Comparison of ENCODE assay signal across 8 mouse cellular contexts in genomic region chr4:137448197-137448596, GRCm38 (mm10). TPM values are rescaled to one million over a fixed set of nuclear protein-coding genes. Genes with fewer than 3 reads are reported as not detected.
A peak's percentile ranks its signal among the peaks of the same experiment; 100 is the strongest.
DNase-seq lines count a peak whose midpoint lies in the region; ATAC-seq and TF ChIP-seq lines count a peak whose summit lies in the region.

No protein-coding gene starts in this region.

- CTCF ChIA-PET in Patski (lab: Charles Lee): no interaction called here

- ATAC-seq in Patski: peak; percentile 63
- ATAC-seq in heart, embryonic 15.5 days (replicated peaks; ENCODE audit: insufficient number of reproducible peaks, insufficient read depth, low FRiP score, low read depth): peak; percentile 65
- ATAC-seq in stomach, embryonic 16.5 days (ENCODE audit: insufficient read depth, low FRiP score): peak; percentile 62

- POLR2A ChIA-PET in Patski (lab: Charles Lee): interaction anchor here (1.5 kb wide), 1 partner anchor 20 kb away, joined by 4 read pairs; no protein-coding TSS in a partner anchor

- no peak overlapping the region for H3K4me3 ChIP-seq in heart, embryonic 15.5 days
- H3K4me3 ChIP-seq in stomach, embryonic 16.5 days (replicated peaks; ENCODE audit: low read length): no peak overlapping the region
- H3K4me3 ChIP-seq in lung, adult 2 months (replicated peaks; ENCODE audit: extremely low read depth, low read depth, low read length): no peak overlapping the region

- peak overlapping the region; percentile 16 for H3K4me2 ChIP-seq in heart, embryonic 15.5 days
- H3K4me2 ChIP-seq in stomach, embryonic 16.5 days (ENCODE audit: low read depth, low read length): peak overlapping the region; percentile 12; the same call in 1 of the 2 replicates

- no peaks in the 10 kb centered on the region for H3K27me3 ChIP-seq in Patski
- no peaks in the 10 kb centered on the region for H3K27me3 ChIP-seq in heart, embryonic 15.5 days
- no peaks in the 10 kb centered on the region for H3K27me3 ChIP-seq in stomach, embryonic 16.5 days (ENCODE audit: control insufficient read depth, insufficient read depth, low read length)

- WGBS in heart, embryonic 15.5 days: 19% methylated on average over 6 of the region's 6 CpGs
- WGBS in stomach, embryonic 16.5 days: 38% methylated on average over 6 of the region's 6 CpGs
- WGBS in lung, adult 2 months: 29% methylated on average over 6 of the region's 6 CpGs

- TF ChIP-seq POLR2A in lung, adult 2 months (IDR thresholded peaks at IDR 0.05; ENCODE audit: borderline replicate concordance, extremely low read depth, low read depth, low read length): no peak

- TF ChIP-seq CTCF in Patski (IDR thresholded peaks at IDR 0.05): no peak
- TF ChIP-seq CTCF in lung, adult 2 months (IDR thresholded peaks at IDR 0.05; ENCODE audit: insufficient read depth, low read length): no peak

- peaks cover 22% of the 10 kb centered on the region for H3K4me1 ChIP-seq in heart, embryonic 15.5 days (replicated peaks)
- H3K4me1 ChIP-seq in stomach, embryonic 16.5 days (ENCODE audit: control insufficient read depth, insufficient read depth, low read length): peaks cover 22% of the 10 kb centered on the region
- no peaks in the 10 kb centered on the region; the same call in 1 of the 2 replicates for H3K4me1 ChIP-seq in lung, adult 2 months (ENCODE audit: control insufficient read depth, insufficient read depth, low read length)

- peak overlapping the region; percentile 76 for H3K27ac ChIP-seq in heart, embryonic 15.5 days
- H3K27ac ChIP-seq in stomach, embryonic 16.5 days (ENCODE audit: low read length): peak overlapping the region; percentile 78

- peak; percentile 24 for DNase-seq in kidney, adult 9 months
- DNase-seq in kidney, adult 8-10 months: no peak
- peak; percentile 91 for DNase-seq in 3T3-L1 (ENCODE audit: low read depth, low spot score)
- DNase-seq in Patski (ENCODE audit: low read depth, low spot score): peak; percentile 94
- no peak for DNase-seq in lung, adult 2 months
- no peak for DNase-seq in lung, postnatal 36 days

- in situ Hi-C loops in Patski (cut with MboI; ENCODE audit: low pct_unique_long_range_greater_than_20kb): loop anchor here (10.0 to 25.0 kb wide), 2 partner anchors 53 to 89 kb away; no protein-coding TSS in a partner anchor

- no peaks in the 10 kb centered on the region for H3K36me3 ChIP-seq in heart, embryonic 15.5 days
- H3K36me3 ChIP-seq in stomach, embryonic 16.5 days (ENCODE audit: control insufficient read depth, insufficient read depth, low read length): no peaks in the 10 kb centered on the region

- 0 out of 2 replicates have a peak overlapping the region, but pooled peaks have one; percentile 14 for H3K9ac ChIP-seq in heart, embryonic 15.5 days
- H3K9ac ChIP-seq in stomach, embryonic 16.5 days (ENCODE audit: low read length): peak overlapping the region; percentile 52

- no peaks in the 10 kb centered on the region for H3K9me3 ChIP-seq in heart, embryonic 15.5 days (replicated peaks)
- no peaks in the 10 kb centered on the region for H3K9me3 ChIP-seq in stomach, embryonic 16.5 days (replicated peaks; ENCODE audit: control insufficient read depth, low read length)

RNA-seq across cellular contexts. Expression of gene 1700013G24Rik, which starts 4.9 kb away (rescaled TPM):
- not detected for polyA plus RNA-seq in Patski (2021)
- not detected in 2 replicates for polyA plus RNA-seq in heart, embryonic 15.5 days (2015; fragmentation: Nextera tagmentation; extraction: Ambion mirVana)
- polyA plus RNA-seq in stomach, embryonic 16.5 days (2015; fragmentation: Nextera tagmentation; extraction: Ambion mirVana): not detected in 2 replicates
- polyA plus RNA-seq in lung, adult 2 months (2012; rRNA removed): 0.15 TPM in 1 of 2 replicates, not detected in the other

RNA-seq across cellular contexts. Expression of gene Cela3b, which starts 17.9 kb away (rescaled TPM):
- polyA plus RNA-seq in Patski (2021): not detected
- polyA plus RNA-seq in heart, embryonic 15.5 days (2015; fragmentation: Nextera tagmentation; extraction: Ambion mirVana): not detected in 2 replicates
- polyA plus RNA-seq in stomach, embryonic 16.5 days (2015; fragmentation: Nextera tagmentation; extraction: Ambion mirVana): 406 and 529 TPM in 2 replicates
- polyA plus RNA-seq in lung, adult 2 months (2012; rRNA removed): 0.57 and 12.5 TPM in 2 replicates

RNA-seq across cellular contexts. Expression of gene Hspg2, which starts 20.4 kb away (rescaled TPM):
- polyA plus RNA-seq in Patski (2021): 133 TPM
- 41.3 and 56.3 TPM in 2 replicates for polyA plus RNA-seq in heart, embryonic 15.5 days (2015; fragmentation: Nextera tagmentation; extraction: Ambion mirVana)
- polyA plus RNA-seq in stomach, embryonic 16.5 days (2015; fragmentation: Nextera tagmentation; extraction: Ambion mirVana): 29.5 and 31.7 TPM in 2 replicates
- polyA plus RNA-seq in lung, adult 2 months (2012; rRNA removed): 67.8 and 76.2 TPM in 2 replicates

RNA-seq across cellular contexts. Expression of gene Cela3a, which starts 38.6 kb away (rescaled TPM):
- not detected for polyA plus RNA-seq in Patski (2021)
- polyA plus RNA-seq in heart, embryonic 15.5 days (2015; fragmentation: Nextera tagmentation; extraction: Ambion mirVana): not detected in 2 replicates
- polyA plus RNA-seq in stomach, embryonic 16.5 days (2015; fragmentation: Nextera tagmentation; extraction: Ambion mirVana): 0.54 and 0.83 TPM in 2 replicates
- polyA plus RNA-seq in lung, adult 2 months (2012; rRNA removed): not detected in 2 replicates

Comparison
In these comparisons a context has a peak if more than half of its experiments do, and no peak if none do; other contexts are left out.
1. DNase-seq: peak in kidney, adult 9 months (single experiment), 3T3-L1 (single experiment) and Patski (single experiment); none in kidney, adult 8-10 months (0 of 2), lung, adult 2 months (single experiment) and lung, postnatal 36 days (single experiment).
2. RNA of gene Cela3b, which starts 17.9 kb away (polyA plus RNA-seq): 406 to 529 TPM in stomach, embryonic 16.5 days; 0.57 to 12.5 TPM in lung, adult 2 months, not detected in heart, embryonic 15.5 days and not detected in Patski (single experiment); every median in the first group is over 10 times any median in the second.
3. Peak in every context shown above with its lines, with median percentiles within 50 percentile points of each other: ATAC-seq.